Mouse (Mus musculus): ENCODE measurements around the gene Lypd5.

DNA sequence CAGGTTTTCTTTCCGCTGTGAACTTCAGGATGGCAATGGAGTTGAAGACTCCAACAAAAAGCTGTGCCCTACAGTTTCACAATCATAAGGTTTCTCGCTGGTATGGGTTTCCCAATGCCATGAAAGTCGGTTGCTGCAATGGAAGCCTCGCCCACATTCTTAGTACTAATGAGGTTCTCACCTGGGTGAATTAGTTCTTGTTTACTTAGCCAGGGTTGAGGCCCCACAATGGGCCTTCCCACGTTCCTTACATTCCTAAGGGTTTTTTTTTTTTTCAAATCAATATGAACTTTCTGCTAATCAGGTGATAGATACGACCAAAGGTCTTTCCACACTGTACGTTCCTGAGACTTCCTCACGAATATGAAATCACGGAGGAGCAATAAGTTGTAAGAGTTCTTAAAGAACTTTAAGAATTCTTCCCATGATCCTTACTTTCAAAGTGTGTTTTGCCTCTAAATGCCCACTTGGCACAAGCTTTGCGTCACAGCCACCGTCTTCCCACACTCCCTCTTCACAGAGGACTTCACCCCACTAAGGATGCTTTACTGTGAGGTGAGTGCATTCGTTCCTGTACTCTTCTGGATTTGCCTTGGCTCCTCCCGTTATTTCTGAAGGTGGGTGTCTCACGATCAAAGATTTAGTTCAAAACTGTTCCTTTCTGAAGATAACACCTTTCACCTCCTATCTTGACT lies 21.6 kb upstream of the Lypd5 start:
- TF ChIP-seq POLR2A (IDR thresholded peaks at IDR 0.05; ENCODE audit: insufficient read depth, low read depth, low read length) (no peak), CTCF (IDR thresholded peaks at IDR 0.05; ENCODE audit: insufficient read depth, low read depth, low read length) (no peak)

All from olfactory bulb, adult 2 months (tissue).